Mouse (Mus musculus): ENCODE measurements around the gene Best2.

Best2 gene

DNA sequence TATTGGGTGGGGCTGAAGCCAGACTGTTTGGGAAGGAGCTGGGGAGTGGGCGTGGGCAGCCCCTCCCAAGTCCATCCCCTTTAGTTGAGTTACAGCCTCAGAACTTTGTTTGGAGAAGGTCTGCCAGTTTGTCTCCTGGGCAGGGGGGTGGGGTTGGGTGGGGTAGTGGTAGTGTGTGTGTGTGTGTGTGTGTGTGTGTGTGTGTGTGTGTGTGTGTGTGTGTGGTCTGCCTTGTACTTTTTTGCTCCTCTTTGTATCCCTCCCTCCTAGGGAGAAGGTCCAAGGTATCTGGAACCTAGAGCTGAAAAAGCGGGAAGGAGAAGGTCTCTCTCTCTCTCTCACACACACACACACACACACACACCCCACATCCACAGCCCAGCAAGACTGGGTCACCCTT lies at the start of gene Best2:
Gene Best2 (minus strand): TSS at position 101 of the 400 bp plus-strand sequence.
- in situ Hi-C loops (cut with MboI, MseI) = no loop called here

DNA sequence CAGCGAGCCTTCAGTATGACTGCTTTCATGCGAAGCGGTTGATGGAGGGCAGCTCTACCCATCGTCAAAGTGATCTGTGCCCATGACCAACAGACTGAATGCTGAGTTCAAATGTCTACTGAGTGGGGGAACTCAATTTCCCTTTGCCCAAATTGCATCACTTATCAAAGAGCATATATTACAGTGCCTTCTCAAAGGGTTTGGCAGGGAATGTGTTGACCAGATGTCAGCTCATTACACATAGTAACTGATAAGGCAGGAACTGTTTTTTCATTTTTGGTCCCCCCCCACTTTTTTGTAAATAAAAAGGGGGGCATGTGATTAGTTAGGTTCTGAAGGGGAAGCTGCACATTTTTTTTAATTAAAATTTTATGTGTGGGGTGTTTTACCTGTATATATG lies 48.3 kb upstream of the Best2 start:
- in situ Hi-C loops (cut with MboI, MseI) = loop anchor here (5.0 kb wide), 1 partner anchor 95 kb away; the partner anchor contains the start of genes Gm49661, Prdx2 and Rnaseh2a

DNA sequence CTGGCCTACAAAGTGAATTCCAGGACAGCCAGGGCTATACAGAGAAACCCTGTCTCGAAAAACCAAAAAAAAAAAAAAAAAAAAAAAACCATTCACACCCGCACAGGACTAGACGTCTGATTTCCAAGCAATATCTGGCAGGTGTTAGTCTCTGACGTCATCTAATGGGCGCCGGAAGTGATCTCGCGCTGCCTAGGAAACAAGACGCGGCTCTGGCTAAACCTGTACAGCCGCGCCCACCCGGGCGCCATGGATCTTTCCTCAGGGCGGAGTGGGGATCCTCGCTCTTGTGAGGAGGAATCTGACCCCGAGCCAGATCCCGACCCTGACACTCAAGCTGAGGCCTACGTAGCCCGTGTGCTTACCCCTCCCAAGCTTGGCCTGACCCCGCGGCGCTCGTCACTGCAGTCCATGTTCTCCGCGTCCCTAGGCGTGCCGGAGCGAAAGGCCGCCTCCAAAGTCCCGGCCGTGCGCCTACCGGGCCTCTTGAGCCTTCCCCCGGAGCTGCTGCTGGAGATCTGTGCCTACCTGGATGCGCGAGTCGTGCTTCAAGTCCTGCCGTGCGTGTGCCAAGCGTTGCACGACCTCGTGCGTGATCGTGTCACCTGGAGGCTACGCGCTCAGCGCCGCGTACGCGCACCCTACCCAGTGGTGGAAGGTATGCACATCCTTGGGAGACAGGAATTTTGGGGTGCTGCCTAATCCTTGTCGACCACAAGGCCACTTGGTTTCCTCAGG lies 45.7 kb upstream of the Best2 start, which contains the start of gene Fbxw9:
Gene Fbxw9 (plus strand): TSS at position 177 of the 738 bp plus-strand sequence.
- in situ Hi-C loops (cut with MboI, MseI) = loop anchor here (5.0 kb wide), 1 partner anchor 93 kb away; the partner anchor contains the start of genes Gm49661, Prdx2 and Rnaseh2a

DNA sequence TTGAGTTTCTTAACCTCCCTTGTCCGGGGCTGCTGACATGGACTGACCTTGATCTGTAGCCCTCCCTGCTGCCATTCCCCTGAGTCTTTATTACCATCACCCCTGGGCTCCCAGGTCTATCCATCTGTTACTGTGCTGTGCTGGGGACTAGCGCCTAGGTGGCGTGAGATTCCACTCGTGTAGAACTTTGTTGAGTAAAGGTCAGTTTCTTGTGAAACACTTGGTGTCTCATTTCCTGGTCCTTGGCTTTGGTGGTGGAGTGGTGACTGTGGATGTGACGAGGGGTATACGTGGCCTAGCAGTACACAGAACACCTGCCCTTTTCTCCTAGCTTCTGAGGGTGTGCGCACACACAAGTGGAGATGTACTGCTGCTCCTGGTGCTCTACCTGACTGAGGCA lies 43.0 kb upstream of the Best2 start:
- in situ Hi-C loops (cut with MboI, MseI) = no loop called here

DNA sequence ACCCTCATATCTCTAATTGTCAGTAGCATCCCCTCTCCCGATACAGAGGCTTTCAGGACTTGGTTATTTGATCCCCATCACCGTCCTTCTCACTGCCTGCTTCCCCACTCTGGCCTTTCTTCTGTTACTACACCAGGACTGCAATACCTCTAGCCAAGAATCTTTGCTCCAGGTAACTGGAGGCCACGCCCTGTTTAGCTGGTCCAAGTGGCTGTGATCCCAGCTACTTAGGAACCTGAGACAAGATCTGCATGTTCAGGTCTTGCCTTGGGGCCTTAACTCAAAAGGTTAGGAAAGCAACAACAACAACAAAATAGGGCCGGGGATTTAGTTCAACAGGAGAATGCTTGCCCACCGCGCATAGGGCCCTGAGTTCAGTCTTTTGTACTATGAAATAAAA lies 29.3 kb upstream of the Best2 start:
- in situ Hi-C loops (cut with MboI, MseI) = no loop called here

DNA sequence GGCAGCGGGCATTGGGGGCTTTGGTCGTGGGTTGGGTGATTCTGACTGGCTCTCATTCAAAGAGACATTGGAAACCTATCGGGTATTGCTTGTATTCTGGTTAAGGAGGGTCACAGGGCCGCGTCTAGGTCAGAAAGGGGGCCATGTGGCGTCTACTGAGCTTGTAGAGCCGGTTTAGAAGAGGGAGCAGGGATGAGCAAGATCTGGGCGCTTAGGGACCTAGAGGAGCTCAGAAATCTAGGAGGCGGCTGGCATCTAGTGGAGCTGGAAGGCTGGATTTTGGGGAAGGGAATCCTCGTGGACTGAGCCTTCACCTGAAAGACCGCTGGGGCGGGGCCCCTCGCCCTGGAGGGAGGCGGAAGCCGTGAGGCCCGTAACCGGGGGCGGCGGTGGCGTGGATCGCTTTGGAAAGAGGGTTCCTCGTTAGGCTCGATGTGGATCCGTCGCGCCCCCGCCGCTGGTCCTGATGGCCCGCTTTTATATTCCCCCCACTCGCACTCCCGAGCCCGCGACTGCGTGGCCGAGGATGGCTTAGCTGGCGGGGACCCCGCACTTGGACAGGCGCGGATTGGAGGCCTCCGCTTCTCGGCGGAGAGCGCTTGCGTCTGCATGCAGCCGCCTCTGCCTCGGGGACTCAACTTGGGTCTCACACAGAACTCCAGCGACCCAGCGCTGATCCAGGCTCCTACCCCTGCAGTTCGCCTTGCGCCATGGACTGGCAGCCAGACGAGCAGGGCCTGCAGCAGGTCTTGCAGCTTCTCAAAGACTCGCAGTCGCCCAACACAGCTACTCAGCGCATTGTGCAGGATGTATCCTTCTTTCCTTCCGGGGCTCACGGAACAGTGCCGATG lies 23.6 kb upstream of the Best2 start:
- in situ Hi-C loops (cut with MboI, MseI) = no loop called here

DNA sequence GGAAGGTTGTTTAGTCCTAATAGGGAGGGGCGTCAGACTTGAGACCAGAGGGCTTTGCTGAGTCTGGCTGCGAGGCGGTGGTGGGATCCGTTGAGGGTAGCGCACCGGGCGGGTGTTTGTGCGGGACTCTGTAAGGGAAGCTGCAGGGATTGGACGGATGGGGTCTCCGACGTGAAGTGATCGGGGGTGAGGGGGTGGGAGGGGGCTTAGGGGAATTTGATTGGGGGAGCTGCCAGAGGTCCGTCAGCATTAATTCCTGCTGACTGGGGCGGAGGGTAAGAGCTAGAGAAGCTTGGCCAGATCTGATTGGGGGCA lies 23.0 kb upstream of the Best2 start:
- in situ Hi-C loops (cut with MboI, MseI) = no loop called here

DNA sequence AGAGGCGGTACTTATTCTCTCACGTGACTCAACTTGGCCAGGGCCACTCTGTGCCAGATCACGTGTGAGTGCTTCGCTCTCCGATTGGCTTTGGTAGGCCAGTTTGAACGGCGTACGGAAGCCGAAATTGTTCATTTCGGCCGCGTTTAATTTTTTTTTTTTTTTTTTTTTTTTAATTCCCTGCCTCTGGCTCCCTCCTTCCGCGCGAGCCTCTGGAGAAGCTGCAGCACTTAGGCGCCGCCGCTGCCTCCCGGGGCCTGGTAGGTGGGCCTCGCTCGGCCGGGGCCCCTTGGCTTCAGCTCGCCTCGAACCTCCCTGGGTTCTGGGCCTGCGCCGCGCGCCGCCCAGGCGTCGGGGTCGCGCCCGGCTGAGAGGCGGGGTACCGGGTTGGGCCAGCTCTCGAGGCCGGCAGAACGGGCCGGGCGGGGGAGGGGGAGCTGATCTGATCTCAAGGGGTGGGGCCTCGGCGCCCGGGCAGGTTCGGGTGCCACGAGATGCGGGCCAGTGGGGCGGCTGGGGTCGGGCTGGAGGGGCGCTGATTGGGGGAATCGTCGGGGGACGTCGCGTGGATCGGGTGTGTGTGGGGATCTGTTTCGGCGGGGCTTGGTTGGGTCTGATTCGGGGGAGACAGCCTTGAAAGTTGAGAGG lies 22.5 kb upstream of the Best2 start, which contains the start of gene Tnpo2:
Gene Tnpo2 (plus strand): TSS at position 198 of the 648 bp plus-strand sequence.
- in situ Hi-C loops (cut with MboI, MseI) = no loop called here

DNA sequence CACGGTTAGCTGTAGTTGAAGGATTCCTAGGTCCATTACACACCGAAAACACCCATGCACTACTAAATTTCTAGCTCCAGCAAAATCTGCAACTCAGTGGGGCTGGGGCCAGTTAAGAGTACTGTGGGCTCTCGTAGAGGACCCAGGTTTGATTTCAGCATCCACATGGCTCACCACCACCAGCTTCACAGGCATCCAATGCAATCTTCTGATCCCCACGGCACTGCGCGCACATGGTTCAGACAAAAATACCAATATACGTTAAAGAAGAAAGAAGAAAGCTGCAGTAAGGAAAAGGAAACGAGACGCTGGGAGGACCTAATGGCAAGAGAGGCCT lies 22.0 kb upstream of the Best2 start:
- in situ Hi-C loops (cut with MboI, MseI) = no loop called here

DNA sequence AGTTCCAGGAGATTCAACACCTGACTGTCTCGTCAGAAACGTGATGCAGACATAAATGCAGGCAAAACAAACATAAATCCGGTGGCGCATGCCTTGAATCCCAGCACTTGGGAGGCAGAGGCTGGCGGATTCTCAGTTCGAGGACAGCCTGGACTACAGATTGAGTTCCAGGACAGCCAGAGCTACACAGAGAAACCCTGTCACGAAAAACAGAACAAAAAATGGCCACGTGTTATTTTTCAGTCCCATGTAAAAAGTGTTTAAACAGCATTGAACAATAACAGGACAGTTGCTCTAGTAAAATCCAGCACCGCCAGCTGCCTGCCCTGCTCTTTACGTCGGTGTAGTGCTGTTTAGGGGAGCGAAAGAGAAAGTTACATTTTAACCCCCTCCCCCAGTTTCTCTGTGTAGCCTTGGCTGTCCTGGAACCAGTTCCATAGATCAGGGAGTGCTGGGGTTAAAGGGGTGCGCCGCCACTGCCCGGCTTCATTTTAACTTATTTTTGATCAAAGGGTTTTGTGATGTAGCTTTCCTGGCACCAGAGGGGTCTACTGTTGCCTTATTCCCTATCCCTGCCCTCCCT lies 21.5 kb upstream of the Best2 start:
- in situ Hi-C loops (cut with MboI, MseI) = no loop called here

DNA sequence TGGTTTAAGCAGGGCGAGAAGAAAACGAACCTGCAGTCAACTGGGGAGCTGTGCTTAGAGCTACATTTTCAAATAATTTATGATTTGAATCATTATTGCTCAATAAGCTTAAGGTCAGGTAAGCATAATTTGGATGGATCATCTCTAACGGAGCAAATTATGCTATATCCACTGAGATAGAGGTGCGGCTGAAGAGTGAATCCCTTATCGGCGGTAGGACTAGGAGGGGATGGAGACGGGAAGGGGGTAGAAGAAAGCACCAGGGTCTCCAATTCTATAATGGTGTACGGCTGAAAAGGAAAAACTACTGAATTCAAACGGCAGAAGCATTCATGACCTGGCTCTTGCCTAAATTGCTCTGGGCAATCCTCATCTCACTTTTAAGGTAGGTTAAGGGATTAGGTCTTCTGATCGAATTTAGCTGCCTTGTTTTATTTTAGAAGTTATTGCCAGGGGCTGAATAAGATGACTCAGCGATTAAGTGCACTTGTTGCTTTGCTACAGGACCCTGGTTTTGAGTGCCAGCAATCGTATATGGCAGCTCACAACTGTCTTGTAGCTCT lies 20.9 kb upstream of the Best2 start:
- in situ Hi-C loops (cut with MboI, MseI) = no loop called here

DNA sequence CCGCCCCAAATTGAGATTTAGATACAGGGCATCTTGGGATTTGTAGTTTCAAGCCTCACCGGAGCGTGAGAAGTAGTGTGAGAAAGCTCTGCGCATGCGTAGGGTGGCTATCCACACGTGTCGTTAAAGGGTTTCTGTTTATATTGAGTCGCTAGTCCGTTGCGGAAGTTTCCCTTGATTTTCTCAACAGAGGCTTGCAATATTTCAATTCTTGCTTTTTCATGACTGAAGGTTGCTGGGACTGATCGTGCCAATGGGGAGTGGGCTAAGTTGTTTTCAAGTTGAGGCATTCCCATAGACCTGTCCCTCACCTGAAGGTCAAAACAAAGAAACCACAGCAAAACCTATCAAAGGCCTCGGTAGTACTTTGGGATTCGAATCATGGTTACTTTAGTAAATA lies 20.4 kb upstream of the Best2 start:
- in situ Hi-C loops (cut with MboI, MseI) = no loop called here

DNA sequence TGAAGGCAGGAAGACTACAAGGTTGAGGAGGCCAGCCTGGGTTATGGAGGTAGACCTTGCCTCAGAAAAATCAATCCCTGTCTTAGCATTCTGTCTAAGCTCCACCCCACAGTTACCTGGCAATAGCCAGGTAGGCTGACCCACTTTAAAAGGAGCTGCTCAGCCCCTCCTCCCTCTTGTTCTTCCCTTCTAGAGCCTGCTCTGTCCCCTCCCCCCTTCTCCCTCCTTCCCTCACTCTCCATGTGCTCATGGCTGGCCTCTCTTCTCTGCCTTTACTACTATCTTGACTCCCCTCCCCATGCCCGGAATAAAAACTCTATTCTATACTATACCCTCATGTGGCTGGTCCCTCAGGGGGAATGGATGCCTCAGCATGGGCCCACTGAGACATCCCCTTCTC lies 19.5 kb upstream of the Best2 start:
- in situ Hi-C loops (cut with MboI, MseI) = no loop called here

DNA sequence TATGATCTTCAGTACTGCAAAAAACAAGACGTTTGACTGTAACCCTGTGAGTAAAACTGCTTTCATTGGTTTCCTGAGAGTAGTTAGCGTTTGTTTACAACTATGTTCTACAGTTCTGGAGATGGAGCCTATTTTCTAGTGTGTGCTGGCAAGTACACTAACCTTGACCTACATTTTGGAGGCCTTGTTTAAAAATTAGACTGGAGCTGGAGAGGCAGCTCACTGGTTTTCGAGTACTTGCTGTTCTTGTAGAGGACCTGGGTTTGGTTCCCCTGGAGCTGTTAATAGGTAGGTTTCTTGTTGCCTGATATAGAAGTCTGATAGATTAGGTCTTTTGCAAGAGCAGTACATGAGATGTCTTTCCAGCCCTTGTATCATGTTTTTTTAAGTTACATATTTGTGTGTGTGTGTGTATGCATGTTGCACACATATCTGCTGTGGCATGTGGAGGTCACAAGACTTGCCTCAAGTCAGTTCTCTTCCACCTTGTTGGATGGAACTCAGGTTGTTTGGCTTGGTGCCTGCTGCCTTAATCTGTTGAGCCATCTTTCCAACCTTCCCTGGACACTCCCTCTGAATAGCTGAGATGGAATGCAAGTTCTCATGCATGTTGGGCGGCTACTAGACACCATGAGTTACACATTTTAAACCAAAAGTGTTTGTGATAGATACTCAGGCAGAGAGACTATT lies 18.4 kb upstream of the Best2 start:
- in situ Hi-C loops (cut with MboI, MseI) = no loop called here

DNA sequence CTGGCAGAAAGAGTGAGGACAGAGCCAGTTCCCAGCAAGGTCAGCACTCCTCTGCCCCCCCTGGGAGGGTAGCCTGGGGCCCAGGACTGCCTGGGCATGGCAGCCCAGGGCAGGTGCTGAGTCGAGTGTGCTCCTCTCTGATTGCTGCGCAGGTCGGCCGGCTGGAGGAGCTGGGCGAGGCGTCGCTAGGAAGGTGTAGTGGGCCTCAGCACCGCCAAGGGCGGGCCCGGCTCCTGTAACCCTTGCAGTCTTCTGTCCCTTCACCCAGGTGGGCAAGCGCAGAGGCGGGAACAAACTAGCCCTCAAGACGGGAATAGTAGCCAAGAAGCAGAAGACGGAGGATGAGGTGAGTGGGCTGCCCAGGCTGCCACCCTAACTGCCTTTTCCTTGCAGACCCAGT lies 14.9 kb upstream of the Best2 start:
- in situ Hi-C loops (cut with MboI, MseI) = no loop called here

DNA sequence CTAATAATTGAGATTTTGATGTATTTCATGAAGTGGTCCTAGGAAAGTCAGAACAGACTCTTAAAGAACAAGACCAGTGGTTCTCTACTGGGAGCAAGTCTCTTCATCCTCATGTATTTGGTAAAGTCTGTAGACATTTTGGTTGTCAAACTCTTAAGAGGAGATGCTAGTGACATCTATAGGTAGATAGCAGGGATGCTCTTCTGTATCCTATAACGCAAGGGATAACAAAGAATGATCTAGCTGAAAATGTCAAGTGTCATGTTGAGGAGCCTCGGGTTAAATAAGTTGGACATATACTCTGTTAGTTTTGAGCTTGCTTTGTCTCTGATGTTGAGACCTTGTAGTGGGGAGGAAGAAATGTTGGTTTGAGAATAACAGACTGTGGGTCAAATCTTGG lies 13.6 kb upstream of the Best2 start:
- in situ Hi-C loops (cut with MboI, MseI) = no loop called here

DNA sequence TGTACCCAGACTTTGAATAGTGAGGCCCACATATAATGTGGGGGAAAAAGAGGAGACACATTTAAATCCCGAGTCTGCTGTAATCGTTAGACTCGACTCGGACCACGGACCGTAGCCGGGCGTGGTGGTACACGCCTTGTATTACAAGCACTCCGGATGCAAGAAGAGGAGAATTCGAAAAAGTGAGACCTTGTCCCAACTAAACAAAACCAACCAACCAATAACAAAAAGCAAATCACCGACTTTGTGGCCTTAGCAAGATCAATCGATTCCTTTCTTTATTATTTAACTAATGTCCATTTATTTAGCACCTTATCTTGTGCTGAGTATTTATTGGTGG lies 13.2 kb upstream of the Best2 start:
- in situ Hi-C loops (cut with MboI, MseI) = no loop called here

DNA sequence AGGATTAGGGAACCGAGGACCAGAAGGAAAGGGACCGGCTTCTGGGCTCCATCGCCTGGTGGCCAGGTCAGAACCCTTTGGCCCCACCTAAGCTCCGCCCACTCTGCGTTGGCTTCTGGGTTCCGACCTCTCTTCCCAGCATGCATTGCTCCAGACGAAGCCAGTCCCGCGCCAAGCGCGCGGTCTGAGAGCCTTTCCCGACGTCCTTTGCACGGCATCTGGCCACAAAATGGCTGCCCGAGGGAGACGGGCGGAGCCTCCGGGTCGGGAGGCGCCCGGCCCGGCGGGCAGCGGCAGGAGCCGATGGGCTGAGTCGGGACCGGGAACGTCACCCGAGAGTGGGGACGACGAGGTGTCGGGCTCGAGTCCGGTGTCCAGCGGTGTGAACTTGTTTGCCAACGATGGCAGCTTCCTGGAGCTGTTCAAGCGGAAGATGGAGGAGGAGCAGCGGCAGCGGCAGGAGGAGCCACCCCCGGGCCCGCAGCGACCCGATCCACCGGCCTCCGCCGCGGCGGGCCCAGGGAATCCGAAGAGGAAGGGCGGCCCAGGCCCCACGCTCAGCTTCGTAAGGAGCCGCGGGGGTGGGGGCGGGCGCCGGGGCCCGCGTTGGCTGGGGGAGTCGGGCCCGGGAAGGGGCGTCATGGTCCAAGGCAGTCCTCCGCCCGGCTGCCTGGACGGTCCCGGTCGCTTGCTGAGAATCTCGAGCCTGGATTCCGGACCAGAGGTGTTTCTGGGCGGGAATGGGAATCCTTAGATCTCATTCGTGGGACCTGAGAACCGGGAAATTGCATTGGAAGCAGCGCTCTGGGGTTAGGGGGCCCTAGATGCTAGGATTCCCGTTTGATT lies 12.6 kb upstream of the Best2 start, which contains the start of gene Trir:
Gene Trir (plus strand): TSS at position 154 of the 846 bp plus-strand sequence.
- in situ Hi-C loops (cut with MboI, MseI) = no loop called here

DNA sequence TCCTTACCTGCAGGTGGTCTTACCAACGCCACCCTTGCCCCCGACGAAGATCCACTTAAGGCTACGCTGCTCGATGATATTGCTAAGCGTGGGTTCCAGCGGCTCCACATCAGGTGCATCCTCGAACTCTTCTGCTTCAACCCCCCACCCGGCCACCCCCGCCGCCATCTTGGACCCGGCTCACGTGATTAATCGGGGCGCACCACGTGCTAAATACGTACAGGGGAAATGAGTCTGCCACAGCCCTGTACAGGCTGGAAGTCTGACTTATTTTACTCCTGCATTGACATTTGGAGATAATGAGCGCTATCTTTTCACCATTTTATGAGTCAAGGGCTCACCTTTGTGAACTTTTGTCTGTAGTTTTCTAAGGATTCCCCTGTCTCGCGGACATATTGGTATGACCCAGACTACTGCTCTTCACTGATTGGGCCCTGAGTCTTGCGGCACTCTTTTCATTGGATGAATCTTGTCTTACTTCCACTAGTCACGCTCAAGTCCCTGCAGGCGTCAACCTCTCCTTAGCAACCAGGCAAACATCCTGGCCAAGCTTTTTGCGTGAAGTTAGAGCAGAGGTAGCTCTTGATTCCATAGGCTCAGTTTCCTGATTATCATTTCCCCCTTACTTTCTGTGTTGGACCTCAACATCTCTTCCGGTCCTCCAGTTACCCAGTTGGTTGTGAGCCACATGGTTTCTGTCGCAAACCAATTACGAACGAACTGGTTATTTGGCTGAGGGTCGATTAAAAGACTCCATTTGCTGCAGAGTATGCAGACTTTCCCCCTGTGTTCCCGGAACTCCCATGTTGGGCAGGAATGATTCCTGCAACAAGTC lies 11.0 kb upstream of the Best2 start, which contains the start of gene Asna1:
Gene Asna1 (minus strand): TSS at position 184 of the 835 bp plus-strand sequence.
- in situ Hi-C loops (cut with MboI, MseI) = no loop called here

Data from T-helper 2 cell (primary cell).